Mouse (Mus musculus): ENCODE measurements at regions not wholly inside any gene's neighbourhood (a gene's known extent, or its start where the extent isn't known, plus 50 kb on each side); places are given as distances from the start of the nearest gene placed in this dataset.

DNA sequence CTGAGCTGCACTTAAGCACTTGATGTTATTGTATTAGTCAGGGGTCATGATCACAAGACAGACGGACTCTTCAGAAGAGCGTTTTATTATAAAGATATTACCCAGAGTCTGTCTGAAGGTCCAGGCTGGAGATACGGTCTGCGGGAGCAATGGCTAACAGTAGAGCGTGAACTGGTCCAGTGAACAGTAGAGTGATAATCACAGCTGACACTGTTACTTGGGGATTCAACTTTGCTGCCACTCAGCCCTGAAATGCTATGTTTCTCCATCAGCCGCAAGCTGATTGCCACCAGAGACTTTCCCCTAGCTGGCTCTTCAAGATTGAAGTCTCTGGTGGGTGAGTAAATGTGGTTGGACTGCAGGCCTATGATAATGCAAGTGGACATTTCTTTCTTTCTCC is 133.1 kb upstream of the Zc3h12c start:
- no peak for DNase-seq (ENCODE audit: inconsistent ontology term)

DNA sequence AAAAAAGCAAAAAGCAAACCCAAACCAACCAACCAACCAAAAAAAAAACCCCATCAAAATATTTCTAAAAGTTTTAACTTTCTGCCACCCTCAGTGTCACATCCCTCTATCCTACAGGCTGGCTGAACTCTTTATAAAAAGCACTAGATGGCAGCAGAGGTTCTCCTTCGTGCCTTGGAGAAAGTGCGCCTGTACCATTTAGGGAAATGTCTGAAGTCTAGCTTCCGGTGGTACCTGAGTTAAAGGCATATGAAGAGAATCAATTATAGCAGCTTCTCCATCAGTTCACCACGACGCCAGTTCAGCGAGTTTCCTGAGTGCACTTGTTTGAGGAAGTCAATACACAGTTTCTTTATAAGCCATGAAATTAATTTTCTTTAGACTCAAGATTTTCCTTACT is 130.0 kb upstream of the Zc3h12c start:
- peak; percentile 65 for DNase-seq (ENCODE audit: inconsistent ontology term)

DNA sequence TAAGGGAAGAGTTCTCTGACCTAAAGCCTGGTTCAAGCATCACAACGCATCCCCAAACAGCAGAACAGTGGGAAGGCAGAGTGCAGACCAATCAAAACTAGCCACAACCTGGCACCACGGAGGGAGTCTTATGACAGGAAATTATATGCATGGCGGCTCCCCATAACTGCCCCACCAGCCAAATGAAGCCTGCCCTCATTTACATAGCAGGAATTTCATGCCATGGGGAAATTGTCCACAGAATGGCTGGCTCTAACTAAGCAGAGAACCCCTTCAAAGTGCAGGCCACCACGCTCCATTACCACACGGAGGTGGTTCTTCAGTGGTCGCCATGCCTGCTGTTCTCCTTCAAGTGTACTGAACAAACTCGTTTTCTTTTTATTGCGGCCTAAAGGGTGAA is 126.3 kb upstream of the Zc3h12c start:
- no peak for DNase-seq (ENCODE audit: inconsistent ontology term)

DNA sequence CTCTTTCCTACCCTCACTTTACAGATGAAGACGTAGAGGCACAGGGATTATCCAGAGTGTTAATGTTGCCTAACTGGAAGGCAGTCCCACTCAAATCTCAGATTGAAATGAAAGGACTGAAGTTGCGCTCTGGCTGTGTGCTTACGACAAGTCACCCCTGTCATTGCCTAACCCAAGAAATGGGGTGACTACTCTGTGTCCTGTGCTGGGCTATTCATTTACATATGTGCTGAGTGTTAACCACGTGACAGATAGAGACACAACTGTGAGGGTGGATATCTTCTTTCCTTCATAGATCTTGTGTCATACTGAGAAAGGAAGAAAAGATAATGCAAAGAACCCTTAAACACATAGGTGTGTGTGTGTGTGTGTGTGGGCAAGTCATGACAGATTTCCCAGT is 120.7 kb upstream of the Zc3h12c start:
- no peak for DNase-seq (ENCODE audit: inconsistent ontology term)

DNA sequence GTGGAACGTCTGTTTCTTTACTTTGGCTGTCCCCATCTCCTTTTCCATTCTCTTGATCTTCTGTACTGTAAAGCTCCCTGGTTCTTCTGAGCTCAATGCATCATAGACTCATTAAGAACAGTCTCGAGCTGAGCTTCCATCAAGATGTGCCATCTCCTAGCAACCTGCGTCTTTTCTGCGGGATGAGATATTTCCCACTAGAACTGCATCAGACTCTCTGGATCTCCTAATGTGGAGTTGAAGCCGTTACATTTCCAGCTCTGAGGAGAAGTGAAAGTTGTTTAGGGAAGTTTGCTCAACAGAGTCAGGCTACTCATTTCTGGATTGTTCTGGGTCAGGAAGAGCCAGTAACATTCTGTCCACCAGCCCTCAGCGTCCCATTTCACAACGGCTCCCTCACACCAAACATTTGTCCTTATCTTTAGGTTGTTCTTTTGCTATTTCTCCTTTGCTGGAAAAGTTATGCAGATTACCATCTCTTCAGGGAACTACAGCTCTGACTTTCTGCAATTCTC is 119.4 kb upstream of the Zc3h12c start:
- DNase-seq (ENCODE audit: inconsistent ontology term), result no peak

DNA sequence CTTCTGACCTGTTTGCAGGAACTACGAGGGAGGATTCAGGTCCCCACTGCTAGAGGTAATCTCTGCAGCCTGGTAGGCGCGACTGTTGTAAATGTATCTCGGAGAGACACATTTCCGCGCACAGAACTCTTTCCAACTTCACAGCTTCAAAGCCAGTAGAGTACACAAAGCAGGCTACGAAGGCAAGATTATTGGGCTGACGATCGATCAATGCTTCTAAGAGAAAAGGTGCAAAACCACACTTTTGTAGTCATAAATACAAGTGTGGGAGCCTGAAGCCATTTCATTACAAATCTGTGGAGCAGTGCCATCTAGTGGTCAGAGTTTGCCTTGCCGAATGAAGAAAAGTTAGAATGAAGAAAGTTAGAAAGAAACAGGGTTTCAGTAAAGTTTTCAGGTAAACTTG is 118.9 kb upstream of the Zc3h12c start:
- DNase-seq (ENCODE audit: inconsistent ontology term), result peak; percentile 42

DNA sequence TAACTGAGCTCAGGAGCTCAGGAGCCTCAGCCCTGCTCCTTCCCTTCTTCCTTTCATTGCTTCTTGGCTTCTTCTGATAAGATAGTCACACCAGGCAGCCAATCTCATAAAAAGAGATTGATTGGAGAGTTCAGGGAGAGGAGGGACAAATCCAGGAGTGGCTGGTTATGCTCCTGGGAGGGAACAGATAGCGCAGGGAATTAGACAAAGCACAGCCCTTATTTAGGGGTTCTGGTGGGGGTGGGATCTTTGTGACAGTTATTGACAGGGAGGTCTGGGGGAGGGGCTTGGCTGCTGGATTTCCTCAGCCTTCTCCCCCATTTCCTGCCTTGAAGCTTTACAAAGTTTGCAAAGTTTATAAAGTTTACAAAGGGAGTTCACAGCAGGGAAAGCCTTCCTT is 117.7 kb upstream of the Zc3h12c start:
- DNase-seq (ENCODE audit: inconsistent ontology term), result no peak

DNA sequence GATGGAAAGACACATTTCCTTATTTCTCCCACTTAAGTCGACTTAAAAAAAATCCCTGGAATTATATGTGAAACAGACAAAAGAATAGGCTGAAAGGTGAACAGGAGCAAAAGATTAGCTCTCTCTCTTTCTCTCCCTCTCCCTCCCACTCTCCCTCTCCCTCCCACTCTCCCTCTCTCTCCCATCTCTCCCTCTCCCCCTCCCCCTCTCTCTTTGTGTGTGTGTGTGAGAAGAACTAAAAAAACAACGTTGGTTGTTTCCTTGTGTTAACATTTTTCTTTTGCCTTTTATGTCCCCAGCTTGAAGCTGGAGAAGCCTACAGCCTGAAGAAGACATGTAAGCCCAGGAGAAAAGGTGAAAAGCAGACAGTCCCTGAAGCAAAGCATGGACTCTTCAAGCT is 115.2 kb upstream of the Zc3h12c start:
- DNase-seq (ENCODE audit: inconsistent ontology term), result no peak

DNA sequence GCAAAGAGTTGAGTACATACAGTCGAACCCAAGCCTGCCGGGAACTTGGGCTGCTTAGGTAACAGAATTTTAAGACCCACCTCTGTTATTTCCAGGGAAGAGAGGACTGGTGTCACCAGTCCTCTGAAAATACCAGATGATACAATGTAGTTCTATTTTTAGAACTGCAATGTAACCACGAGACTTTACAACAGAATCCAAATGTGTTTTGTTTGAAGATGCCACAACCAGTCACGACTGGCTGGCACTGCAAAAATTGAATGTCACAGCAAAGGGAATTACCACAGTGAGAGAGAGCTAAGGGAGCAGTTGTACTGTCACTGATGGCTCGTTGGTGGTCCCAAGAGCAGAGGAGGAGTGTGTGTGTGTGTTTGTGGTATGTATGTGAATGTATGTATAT is 112.6 kb upstream of the Zc3h12c start:
- DNase-seq (ENCODE audit: inconsistent ontology term), result no peak

DNA sequence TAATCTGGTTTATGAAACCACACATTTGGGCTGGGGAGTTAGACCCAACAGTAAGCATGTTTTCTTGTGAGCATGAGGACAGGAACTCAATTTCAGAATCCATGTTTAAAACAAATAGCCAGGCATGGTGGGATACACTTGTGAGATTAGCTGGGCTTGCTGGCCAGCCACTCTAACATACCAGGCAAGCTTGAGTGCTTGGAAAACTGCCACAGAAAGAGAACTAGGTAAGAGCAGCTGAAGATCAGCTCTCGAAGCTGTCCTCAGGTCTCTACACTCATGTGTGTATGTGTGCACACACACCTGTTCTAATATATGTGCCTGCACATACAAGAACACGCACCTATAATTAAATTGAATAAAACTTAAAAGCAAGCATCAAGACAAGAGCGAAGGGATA is 112.2 kb upstream of the Zc3h12c start:
- no peak for DNase-seq (ENCODE audit: inconsistent ontology term)

DNA sequence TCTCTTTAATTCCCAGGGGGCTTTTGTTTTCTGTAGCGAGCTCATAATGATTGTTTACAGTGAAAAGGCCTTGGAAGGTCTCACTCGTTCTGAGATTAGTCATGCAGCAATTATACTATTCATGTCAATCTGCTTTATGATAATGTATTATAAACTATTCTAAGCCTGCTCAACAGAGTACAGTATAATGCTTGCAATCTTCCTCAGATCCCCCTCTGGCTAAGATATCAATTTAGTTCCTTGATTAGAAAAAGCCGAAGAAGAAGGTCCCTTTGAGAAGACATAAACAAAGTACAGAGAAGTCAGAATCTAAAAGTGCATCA is 110.3 kb upstream of the Zc3h12c start:
- no peak for DNase-seq (ENCODE audit: inconsistent ontology term)

DNA sequence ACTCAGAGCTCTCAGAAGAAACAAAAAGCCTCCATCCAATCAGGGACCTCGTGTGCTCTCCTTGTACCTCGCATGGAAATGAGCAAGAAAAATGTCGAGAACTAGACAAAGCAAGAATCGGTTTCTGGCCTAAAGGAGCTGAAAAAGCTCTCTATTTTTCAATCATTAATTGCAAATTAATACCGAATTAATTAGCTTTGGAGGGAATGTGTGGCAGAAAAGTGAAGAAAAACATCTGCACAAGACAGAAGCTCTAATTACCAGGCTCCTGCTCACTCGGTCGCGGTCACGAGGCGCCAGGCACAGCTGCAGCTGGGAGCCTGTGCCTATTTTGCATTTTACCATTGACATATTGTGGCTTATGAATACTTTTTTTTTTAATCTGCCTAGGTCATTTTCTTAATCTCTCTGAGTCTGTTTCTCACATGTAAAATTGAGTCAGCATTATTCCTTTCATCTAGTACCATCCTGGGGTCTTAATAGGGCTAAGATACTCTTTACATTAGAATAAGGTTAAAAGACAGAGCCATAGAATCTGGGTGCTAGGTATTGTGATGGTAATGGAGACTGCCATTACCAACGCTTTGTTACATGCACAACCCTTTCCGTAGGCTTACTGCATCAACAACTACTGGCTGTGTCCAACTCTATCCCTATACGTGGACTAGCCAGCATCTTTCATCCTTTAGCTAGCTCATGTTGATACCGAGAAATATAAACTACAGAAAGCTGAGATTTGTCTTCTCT is 109.8 kb upstream of the Zc3h12c start:
- no peak for DNase-seq (ENCODE audit: inconsistent ontology term)

DNA sequence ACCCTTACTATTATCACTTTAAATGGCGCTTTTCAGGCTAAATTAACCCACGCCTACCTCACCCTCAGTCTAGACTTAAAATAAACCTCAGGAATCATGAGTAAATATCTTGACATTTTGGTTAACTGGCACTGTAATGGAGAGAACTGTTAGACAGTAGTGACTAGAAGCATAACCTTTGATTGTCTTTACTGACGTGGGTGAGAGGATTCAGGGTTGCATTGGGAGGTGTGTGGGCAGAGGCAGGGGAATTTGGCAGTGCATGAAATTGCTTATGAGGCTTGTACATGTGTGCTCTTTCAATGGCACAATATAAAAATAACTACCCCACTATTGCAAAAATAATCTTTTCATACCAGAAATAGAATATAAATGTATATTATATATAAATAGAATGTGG is 105.6 kb upstream of the Zc3h12c start:
- no peak for DNase-seq (ENCODE audit: inconsistent ontology term)

DNA sequence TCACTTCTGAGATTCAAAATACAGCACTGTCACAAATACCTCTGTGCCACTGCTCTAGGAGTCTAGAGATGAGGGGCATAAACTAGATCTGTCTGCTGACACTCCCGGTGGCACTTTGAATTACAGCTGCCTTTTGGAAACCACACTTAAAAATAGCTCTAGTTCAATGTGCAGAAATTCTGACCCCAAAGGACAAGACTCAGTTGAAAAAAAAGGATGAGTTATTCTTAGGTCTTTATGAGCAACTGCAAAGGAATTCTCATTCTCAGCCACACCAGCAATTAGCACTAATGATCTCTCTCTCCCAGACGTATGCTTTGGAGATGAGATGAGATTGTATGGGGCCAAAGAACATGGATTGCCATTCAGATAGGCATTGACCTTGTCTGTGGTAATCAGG is 104.3 kb upstream of the Zc3h12c start:
- peak; percentile 86 for DNase-seq (ENCODE audit: inconsistent ontology term)

DNA sequence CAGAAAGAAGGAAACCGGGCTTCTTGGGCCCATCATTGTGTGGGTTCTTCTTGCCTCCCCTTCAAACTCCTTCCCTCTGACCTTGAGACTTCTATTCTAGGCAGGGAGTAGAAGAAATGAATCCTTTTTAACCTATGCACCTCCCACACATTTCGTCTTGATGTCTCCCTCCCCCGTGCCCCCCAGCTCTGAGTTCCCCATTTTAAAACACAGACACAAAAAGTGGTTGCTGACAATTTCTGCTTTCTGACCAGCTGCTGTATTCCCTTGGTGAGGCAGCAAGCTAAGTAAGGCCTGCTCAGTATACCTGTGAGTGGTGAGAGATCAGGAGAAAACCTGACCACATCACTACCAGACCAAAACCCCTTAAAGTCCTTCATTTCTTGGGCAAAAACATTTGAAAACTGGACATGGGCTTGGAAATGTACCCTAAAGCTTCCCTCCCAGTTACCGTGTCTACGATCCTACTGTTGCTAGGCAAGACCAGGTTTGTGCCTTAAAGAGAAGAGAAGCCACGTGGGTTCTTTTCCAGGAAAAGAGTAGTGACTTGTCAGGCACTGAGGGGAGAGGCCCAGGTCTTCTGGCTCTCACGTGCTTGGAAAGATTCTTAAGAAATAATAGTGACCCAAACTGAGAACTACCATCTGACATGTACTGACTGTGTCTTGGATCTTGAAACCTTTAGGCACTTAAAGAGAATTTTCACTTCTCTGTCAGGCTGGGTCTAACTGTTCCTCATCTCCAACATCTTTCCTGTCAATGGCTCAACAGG is 103.2 kb upstream of the Zc3h12c start:
- DNase-seq (ENCODE audit: inconsistent ontology term), result no peak

DNA sequence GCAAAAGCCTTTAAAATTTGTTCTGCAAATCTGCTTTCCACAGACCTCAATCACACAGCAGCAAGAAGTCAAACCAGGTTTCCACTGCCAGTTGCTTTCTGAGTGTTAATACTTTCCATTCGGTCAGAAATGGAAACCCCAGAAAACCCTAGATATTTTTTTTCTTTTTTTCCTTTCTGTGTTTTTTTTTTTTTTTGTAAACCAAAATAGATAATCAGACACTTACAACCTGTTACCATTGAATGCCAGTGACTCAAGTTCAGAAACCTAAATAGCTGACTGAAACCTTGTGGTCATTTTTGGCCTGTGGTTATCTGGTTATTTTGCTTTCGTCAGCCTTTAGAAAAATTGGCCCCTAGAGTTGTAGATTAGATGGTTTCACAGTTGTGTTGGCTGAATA is 93.2 kb upstream of the Zc3h12c start:
- DNase-seq (ENCODE audit: inconsistent ontology term), result no peak

DNA sequence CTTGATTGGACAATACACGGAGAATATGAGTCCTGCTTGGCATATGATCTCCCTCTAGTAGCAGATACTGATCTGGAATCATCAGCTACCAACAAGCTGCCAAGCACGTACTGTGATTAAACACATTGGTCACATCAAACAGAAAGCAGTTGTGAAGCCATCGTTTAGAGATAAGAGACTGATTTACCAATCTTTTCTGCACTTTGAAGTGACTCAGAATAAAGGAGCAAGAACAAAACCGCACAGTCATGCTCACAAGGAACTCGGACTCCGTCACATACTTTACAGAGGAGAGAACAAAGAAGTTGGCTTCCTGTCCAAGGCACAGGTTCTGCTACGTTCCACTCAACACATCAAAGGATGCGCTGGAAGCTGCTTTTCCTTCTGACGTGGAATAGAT is 91.1 kb upstream of the Zc3h12c start:
- DNase-seq (ENCODE audit: inconsistent ontology term), result no peak

DNA sequence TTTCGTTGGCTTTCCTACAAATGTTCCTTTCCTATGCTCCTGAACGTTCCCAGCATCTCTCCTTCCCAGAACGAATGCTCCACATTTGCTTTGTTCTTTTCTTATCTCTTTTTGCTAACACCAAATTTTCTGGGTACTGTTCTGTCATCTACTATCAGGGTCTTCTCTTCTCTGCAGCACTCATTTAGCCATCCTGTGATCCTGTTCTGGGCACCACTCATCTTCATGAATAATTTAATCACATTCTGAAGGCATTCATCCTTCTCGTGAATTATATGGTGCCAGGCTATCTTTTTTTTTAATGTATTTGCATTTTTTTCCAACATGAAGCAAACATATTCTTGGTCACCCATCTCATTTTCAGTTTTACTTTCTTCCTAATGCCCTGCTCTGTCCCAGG is 87.3 kb upstream of the Zc3h12c start:
- no peak for DNase-seq (ENCODE audit: inconsistent ontology term)

DNA sequence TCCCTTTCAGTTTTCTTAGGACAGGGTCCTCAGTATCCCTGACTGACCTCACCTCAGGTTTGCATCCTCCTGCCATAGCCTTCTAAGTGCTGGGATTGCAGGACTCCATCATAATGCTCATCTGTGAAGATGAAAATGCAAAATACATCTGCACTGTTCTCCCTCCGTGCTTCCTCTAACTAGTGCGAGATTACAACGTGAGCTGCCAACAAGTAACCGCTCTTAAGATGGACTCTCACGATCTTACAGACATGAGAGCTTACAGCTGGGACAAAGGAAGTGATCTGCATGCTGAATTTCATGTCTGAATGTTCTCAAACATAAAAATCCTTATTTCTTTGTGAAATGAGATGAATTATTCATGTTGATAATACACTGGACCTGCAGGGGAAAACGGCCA is 86.1 kb upstream of the Zc3h12c start:
- DNase-seq (ENCODE audit: inconsistent ontology term), result no peak

DNA sequence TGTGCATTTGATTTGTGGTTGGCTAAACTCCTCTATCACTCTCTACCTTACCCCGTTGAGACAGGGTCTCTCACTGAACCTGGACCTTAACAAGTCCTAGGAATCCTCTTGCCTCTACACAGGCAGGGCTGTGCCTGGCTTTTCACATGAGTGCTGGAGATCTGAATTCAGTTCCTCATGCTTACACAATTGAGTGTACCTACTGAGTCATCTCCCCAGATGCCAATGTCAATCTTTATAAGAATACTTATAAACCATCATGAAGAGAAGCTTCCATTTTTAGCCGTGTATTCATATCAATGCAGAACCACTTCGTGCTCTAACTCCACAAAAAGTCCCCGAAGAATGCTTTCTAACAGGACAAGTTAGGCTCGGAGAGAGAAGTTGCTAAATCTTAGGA is 83.1 kb upstream of the Zc3h12c start:
- no peak for DNase-seq (ENCODE audit: inconsistent ontology term)

DNA sequence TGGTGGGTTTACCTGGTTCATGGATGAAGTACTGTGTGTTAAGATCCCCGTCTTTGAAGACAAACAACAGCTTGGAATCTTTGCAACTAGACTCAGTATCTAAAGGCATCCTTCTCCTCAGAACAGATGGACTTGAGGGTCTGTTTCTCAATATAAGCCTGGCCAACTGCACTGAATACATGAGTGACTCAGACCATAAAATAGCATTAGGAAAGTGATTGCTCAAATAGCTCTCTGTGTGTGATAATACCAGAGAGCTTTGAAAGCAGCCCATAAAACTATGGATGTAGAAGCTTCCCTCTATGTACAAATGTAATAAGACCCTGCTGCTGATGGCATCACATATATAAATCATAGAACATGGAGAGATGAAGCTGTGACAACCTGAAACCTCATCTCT is 78.3 kb upstream of the Zc3h12c start:
- DNase-seq (ENCODE audit: inconsistent ontology term), result no peak

DNA sequence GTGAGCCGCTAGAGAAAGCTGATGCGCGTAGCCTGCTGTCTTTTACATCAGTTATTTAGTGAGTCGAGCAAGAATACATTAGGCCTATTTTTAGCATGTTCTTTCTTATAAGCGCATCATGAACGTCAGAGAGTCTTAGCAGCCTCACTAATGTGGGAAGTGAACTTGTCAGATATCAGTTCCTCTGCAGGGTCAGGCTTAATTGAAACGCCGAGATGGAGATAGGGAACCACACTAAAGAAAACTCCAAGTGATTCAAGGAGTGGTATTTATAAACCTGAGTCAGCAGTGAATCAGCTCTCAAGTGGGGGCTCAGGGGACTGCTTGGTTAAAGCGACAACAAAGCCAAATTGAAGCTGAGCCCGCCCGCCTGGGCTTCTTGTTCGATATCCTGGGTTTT is 75.7 kb upstream of the Zc3h12c start:
- no peak for DNase-seq (ENCODE audit: inconsistent ontology term)

DNA sequence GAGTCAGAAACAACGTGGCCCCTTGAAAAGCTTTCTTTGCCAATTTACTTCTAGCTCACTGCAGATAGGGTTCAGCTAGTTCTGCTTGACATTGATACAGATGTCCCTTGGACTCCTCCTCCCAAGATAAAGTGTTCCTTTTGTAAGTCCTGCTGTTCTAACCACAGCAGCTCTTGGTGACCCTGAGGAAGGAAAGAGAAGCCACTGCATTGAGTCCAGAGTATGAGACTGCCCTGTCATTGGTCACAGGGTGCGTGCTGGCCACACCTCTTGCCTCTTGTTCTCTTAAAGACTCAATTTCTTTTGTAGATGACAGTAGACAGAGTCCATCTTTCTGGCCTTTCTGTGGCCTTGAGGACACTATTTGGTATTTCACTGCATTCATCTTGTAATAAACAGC is 74.7 kb upstream of the Zc3h12c start:
- DNase-seq (ENCODE audit: inconsistent ontology term), result no peak

DNA sequence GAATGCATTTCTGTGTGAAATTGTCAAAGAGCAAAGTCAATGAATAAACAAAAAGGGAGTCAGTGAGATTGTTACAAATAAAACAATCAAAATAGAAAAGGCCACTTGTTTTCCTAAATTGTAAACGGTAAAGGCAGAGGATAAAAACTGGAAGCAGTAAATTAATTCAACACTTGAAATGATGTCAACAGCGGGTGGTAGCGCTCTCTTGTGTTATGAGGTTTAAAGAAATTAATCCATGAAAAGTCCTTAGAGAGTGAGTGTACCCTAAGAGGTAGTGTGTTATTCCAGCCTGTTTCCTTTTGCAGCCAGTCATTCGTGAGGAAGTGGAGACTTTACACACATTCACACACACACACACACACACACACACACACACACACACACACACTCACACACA is 73.2 kb upstream of the Zc3h12c start:
- DNase-seq (ENCODE audit: inconsistent ontology term), result no peak
